Mouse (Mus musculus) megakaryocyte, adult 5-6 weeks (primary cell): ENCODE results near the gene N4bp2. TPM values are rescaled to one million over a fixed set of nuclear protein-coding genes. Genes with fewer than 3 reads are reported as not detected.
"Not testable (repeated sequence)": the region's sequence is repeated elsewhere in the genome, so short reads cannot be mapped to it uniquely, and the experiment has no call there.

Experiments
- ATAC-seq: 2 replicates; pipeline ENCODE4 v1.8.0; 2016; ENCODE audit warnings: mild to moderate bottlenecking, inconsistent platforms; ENCODE audit not compliant: poor library complexity, severe bottlenecking
- total RNA-seq, 2 experiments: library from RNA; stranded (forward) in 1 of 2; stranded (reverse) in 1 of 2; fragments of 153-499, 151-499 nt in 1 of 2; fragments of 221-1000, 200-1000 nt in 1 of 2; gene quantifications; 2 replicates each; pipeline versions ENCODE4 v1.2.3 to v1.2.4; 2015 to 2017

Gene N4bp2
- total RNA-seq (2015), result 30.8 and 31.5 TPM in 2 replicates
- total RNA-seq (2017), result 25.7 and 28.8 TPM in 2 replicates

GRCm38 (mm10) chr5:65763088-65763915 lies at the start of gene N4bp2:
Gene N4bp2, plus strand, starts transcription at chr5:65763521.
- peak; percentile 56 for ATAC-seq

GRCm38 (mm10) chr5:65715084-65715483 lies 48.2 kb upstream of the N4bp2 start:
- no peak for ATAC-seq

- ATAC-seq, result no peak
These were observed 46.0 kb upstream of the N4bp2 start for GRCm38 (mm10) chr5:65717063-65717902.

DNA sequence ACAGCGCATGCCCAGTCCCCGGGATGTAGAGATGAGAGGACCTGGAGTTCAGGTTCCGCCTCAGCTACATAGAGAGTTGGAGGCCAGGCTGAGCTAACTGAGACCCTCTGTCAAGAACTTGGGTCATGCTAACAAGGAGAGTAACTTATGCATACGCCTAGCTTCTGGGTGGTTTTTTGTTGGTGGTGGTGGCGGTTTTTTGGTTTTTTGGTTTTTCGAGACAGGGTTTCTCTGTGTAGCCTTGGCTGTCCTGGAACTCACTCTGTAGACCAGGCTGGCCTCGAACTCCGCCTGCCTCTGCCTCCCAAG lies 45.5 kb upstream of the N4bp2 start:
- ATAC-seq, result not testable (repeated sequence)

DNA sequence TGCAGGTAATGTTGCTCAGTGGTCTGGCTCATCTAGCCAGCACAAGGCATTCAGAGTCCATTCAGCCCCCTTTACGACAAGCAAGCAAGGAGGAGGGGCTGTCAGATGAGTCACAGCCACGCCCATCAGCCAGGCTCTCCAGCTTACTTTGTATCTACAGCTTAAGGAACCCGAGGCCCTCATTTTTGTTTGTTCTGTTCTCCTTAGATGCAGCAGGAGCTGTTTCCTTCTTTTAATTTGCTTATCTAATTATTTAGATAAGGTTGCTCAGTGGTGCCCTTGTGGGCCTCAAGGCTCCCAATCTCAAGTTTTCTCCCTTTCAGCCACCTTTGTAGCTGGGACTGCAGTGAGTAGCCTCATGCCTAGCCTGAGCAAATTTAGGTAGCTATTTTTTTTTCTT lies 45.0 kb upstream of the N4bp2 start:
- no peak for ATAC-seq

DNA sequence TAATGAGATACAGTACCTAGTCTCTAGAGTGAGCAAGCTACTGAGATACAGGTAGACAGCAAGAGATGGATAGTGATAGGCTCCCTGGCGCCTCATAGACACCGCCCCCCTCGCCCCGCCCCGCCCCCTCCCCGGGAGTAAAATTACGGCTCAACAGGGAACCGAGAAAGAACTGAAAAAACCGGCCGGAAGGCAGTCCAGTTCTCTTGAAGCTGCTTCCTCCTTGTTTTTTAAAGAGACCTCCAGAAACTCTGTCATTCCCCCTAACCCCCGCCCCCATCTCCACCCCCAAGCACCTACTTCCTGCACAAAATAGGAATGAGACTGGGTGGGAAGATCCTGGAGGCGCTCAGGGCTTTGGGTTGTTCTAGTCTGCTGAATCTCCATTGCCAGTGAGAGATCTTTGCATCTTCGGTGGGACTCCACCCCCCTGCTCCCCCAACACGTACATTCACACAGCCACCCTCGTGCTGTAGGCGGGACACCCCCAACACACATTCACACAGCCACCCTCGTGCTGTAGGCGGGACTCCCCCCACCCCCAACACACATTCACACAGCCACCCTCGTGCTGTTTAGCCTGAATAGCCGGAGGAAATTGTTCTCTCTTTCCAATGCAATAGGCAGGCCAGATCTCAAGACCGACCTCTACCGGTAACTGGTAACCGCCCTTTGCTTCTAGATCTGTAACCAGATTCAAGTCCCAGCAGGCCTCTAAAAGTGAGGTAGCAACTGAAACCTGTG lies 38.8 kb upstream of the N4bp2 start:
- ATAC-seq, result peak; percentile 78

- peak; percentile 51; the same call in 1 of the 2 replicates for ATAC-seq
These were observed 31.9 kb upstream of the N4bp2 start for GRCm38 (mm10) chr5:65731173-65732007.

- ATAC-seq, result no peak
These were observed 27.7 kb upstream of the N4bp2 start for GRCm38 (mm10) chr5:65735601-65736000.

- no peak for ATAC-seq
These were observed 24.0 kb upstream of the N4bp2 start for GRCm38 (mm10) chr5:65739366-65739765.

DNA sequence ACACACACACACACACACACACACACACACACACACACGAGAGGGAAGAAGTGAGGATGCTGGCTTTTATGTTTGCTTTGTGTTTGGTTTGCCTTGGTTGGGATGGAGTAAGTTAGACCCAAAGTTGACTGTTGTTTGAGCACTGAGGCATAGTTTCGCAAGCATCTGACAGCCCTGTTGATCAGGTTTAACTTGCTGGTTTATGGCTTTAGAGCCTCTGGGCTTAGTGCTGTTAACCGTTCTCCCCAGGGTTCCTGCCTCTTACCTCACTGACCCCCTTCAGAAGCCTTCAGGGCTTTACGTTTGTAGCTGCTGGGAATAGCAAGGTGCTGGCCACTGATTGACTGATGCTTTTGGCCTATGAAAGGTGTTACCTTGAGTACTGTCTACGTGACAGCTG lies 16.4 kb upstream of the N4bp2 start:
- no peak for ATAC-seq

DNA sequence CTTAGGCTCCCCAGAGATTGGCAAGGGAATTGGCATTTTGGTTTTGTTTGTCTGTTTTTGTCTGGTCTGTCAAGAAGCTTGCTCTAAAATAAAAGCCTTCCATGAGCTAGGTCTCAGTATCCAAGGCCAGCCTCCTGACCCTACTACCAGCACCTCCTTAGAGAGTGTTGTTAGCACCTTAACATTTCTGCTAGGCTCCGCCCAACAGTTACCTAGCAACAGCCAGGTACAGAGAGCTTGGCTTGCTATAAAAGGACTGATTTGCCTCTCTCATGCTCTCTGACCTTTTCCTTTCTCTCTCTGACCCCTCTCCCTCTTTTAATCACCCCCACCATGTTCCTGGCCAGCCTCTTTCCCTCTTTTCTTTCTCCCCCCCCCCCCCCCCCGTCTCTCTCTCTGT lies 14.9 kb upstream of the N4bp2 start:
- no peak for ATAC-seq

DNA sequence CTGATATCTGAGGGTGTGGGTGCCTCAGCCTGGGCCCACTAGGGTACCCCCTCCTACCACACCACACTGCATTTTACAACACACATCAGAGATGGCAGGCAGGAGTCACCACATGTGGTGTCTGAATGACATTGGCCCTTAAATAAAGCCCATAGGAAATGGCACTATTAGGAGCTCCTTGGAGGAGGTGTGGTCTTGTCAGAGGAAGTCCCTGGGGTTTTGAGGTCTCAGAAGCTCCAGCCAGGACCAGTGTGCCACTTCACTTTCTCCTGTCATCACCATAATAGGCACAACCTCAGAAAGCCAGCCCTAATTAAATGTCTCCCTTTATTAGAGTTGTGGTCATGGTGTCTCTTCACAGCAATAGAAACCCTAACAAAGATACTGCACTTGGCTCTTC lies 14.4 kb upstream of the N4bp2 start:
- ATAC-seq, result no peak

GRCm38 (mm10) chr5:65752021-65752420 lies 11.3 kb upstream of the N4bp2 start:
- no peak for ATAC-seq

DNA sequence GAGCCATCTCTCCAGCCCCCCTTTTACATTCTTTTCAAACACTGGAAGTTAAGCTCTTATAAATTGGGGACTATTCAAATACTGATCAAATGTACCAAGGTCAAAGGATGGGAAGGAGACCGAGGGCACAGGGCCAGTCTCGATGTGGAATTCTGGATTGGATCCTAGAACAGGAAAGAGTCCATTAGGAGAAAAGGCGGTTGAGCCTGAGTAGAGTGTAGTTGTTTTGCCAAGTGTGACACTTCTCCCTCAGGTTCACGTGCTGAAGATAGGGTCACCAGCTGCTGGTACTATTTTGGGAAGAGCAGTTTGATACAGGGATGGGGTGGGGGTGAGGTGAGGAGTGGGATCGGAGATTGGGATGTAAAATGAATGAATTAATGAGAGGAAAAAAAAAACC lies 7.5 kb upstream of the N4bp2 start:
- ATAC-seq, result no peak

DNA sequence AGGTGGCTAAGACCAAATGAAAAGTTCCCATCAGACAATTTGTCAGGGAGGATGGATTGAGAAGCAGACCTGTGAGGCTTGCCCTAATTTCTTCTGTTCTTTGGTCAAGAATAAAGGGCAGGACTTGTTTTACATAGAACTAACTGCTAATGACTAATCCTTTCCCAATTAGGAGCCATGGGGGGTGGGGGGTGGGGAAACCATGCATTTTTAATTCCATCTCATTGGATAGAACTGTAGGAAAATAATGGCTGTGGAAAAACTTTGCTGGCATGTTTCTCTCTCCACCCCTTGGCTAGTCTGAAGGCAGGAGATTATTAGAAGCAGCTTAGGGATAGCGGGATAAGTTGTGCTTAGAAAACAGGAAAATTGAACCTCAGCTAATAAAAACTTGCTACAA lies 6.2 kb upstream of the N4bp2 start:
- no peak for ATAC-seq

- no peak for ATAC-seq
These were observed 3.3 kb upstream of the N4bp2 start for GRCm38 (mm10) chr5:65760041-65760440.

- ATAC-seq, result no peak
These were observed 2.7 kb upstream of the N4bp2 start for GRCm38 (mm10) chr5:65760599-65760998.

GRCm38 (mm10) chr5:65761020-65761419 lies 2.3 kb upstream of the N4bp2 start:
- ATAC-seq, result no peak

DNA sequence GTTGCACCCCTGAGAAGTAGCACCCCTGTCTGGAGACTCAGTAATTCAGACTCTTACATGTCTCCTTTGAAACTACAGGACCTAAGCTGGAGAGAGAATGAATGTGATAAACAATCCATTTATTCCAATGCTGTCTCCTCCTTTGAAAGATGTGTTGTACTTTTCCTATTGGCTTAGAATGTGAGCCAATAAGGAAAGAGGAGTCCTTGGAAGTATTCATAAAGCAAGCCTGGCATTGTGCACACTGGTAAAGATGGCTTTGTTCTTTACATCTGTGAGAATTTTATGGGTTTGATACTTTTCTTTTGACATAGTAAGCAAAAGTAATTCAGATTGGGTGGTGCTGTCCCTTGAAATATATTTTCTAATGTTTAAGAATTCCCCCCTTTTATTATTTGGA lies 1.4 kb upstream of the N4bp2 start:
- no peak for ATAC-seq

GRCm38 (mm10) chr5:65762686-65763085 lies 635 bp upstream of the N4bp2 start:
- ATAC-seq, result no peak
